Mouse (Mus musculus): ENCODE measurements at regions not wholly inside any gene's neighbourhood (a gene's known extent, or its start where the extent isn't known, plus 50 kb on each side); places are given as distances from the start of the nearest gene placed in this dataset.

GRCm38 (mm10) chr2:28303936-28304335 is 111.1 kb downstream of the Olfm1 start:
- TF ChIP-seq CTCF (conservative IDR thresholded peaks at IDR 0.05; ENCODE audit: insufficient read depth, insufficient read length, low read depth, low read length) = no peak
- TF ChIP-seq POLR2A (IDR thresholded peaks at IDR 0.05; ENCODE audit: low read depth, low read length) = no peak
